Mouse (Mus musculus): ENCODE results near the gene C7. TPM values are rescaled to one million over a fixed set of nuclear protein-coding genes. Genes with fewer than 3 reads are reported as not detected.

C7 gene
- polyA plus RNA-seq (2016; fragmentation: Nextera tagmentation; extraction: Ambion mirVana), result not detected in 2 replicates

DNA sequence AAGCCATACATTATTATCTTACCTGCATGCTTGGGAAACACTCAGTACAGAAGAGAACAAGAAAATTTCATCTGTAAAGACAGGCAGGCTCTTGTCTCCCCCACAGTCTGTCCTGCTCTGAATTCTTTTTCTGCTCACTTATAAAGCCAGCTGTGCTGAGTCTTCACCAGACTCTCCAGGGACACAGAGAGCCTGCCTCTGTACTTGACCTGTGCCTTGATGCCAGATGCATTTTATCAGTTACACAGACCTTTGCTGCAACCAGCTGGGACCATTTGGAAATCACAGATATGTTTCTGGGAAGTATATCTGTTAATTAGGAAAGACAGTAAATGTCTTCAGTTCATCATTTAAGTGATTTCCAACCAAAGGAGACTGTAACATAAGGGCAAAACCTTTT lies at the start of gene C7:
Gene C7 (minus strand): TSS at position 106 of the 400 bp plus-strand sequence.
- Histone ChIP-seq H3K36me3 (no peaks in the 10 kb centered on the region), H3K9me3 (replicated peaks) (no peaks in the 10 kb centered on the region), H3K27me3 (replicated peaks) (no peaks in the 10 kb centered on the region), H3K4me3 (no peak within 1 kb of the TSS), H3K9ac (no peak within 1 kb of the TSS), H3K4me1 (no peaks in the 10 kb centered on the region), H3K27ac (no peak within 1 kb of the TSS), H3K4me2 (no peak within 1 kb of the TSS)
- ATAC-seq, result no peak

- Histone ChIP-seq H3K4me2 (peak overlapping the region; percentile 41), H3K36me3 (peaks cover 7% of the 10 kb centered on the region), H3K27me3 (replicated peaks) (peaks cover 25% of the 10 kb centered on the region), H3K4me1 (peaks cover 47% of the 10 kb centered on the region), H3K9me3 (replicated peaks) (no peaks in the 10 kb centered on the region), H3K27ac (peak overlapping the region; percentile 61), H3K4me3 (no peak overlapping the region), H3K9ac (0 out of 2 replicates have a peak overlapping the region, but pooled peaks have one; percentile 13)
- ATAC-seq, result peak; percentile 57
- 34% methylated on average over 3 of the region's 3 CpGs for WGBS (ENCODE audit: insufficient replicate concordance)
Observed at GRCm38 (mm10) chr15:5112651-5113050, 49.1 kb upstream of the C7 start.

- ATAC-seq, result no peak
- peak overlapping the region; percentile 32; the same call in 1 of the 2 replicates for H3K4me3 ChIP-seq
- peaks cover 22% of the 10 kb centered on the region for H3K4me1 ChIP-seq
- H3K36me3 ChIP-seq, result no peaks in the 10 kb centered on the region
- H3K27ac ChIP-seq, result no peak overlapping the region
- peaks cover 31% of the 10 kb centered on the region for H3K27me3 ChIP-seq (replicated peaks)
- H3K4me2 ChIP-seq, result peak overlapping the region; percentile 60
- 47% methylated on average over 3 of the region's 3 CpGs for WGBS (ENCODE audit: insufficient replicate concordance)
- H3K9ac ChIP-seq, result no peak overlapping the region
- no peaks in the 10 kb centered on the region for H3K9me3 ChIP-seq (replicated peaks)
Observed at GRCm38 (mm10) chr15:5108655-5109040, 45.1 kb upstream of the C7 start.

DNA sequence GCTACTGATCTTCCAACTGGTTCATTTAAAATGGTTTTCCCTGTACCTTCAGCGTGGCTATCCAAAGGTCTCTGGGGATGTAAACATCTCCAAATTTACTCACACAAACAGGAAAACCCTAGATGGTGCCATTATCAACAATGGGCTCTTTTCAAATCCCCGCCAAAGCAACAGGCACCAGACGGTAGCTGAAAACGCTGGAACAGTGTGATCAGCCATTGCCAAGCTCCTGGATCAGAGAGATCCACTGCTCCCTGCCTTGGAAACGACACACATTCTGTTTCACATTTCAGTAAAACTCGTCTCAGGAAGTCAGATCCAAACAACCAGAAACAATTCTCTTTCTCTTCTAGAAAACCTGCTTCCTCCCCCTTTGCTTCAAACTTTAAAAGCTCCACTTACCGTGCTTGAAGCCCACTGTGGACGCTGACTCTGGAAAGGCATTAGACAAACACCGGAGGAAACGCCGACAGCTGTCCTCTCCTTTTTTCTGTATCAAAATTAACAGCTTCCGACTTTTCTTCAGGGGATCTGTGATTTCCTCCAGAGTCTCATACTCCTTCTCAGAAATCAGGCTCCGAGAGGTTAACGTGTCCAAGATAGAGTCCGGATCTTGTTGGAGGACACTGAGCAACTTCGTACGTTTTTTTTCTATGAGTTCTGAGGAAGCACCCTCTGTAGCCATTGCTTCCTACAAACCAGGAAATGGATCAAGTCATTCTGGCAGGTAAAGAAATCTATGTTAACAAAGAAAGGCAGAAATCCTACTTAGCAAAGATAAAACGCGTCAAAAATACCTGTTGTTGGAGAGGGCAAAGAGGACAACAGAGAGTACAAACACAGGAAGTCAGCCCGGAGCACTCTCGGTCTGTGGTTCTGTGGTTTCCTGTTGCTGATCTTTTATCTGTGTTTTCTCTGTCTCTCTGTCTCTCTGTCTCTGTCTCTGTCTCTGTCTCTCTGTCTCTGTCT lies 44.4 kb upstream of the C7 start, which contains the start of gene Card6:
Gene Card6 (minus strand): TSS at position 854 of the 969 bp plus-strand sequence.
- Histone ChIP-seq H3K4me3 (peak within 1 kb of the TSS; percentile 32), H3K9ac (peak within 1 kb of the TSS; percentile 5; the same call in 1 of the 2 replicates), H3K9me3 (replicated peaks) (no peaks in the 10 kb centered on the region), H3K4me2 (peak within 1 kb of the TSS; percentile 60), H3K27ac (no peak within 1 kb of the TSS), H3K4me1 (peaks cover 16% of the 10 kb centered on the region), H3K27me3 (replicated peaks) (peaks cover 31% of the 10 kb centered on the region), H3K36me3 (no peaks in the 10 kb centered on the region)
- ATAC-seq, result no peak
- 11% methylated on average over 21 of the region's 21 CpGs for WGBS (ENCODE audit: insufficient replicate concordance)

GRCm38 (mm10) chr15:5106293-5106692 lies 42.8 kb upstream of the C7 start:
- Histone ChIP-seq H3K27me3 (replicated peaks) (peaks cover 31% of the 10 kb centered on the region), H3K4me1 (peaks cover 7% of the 10 kb centered on the region; the same call in 1 of the 2 replicates), H3K27ac (no peak overlapping the region), H3K9me3 (replicated peaks) (no peaks in the 10 kb centered on the region), H3K4me3 (no peak overlapping the region), H3K4me2 (no peak overlapping the region), H3K36me3 (no peaks in the 10 kb centered on the region), H3K9ac (no peak overlapping the region)
- WGBS (ENCODE audit: insufficient replicate concordance), result 34% methylated on average over 2 of the region's 2 CpGs
- ATAC-seq, result no peak

- peaks cover 7% of the 10 kb centered on the region; the same call in 1 of the 2 replicates for H3K4me1 ChIP-seq
- no peak overlapping the region for H3K27ac ChIP-seq
- no peaks in the 10 kb centered on the region for H3K36me3 ChIP-seq
- no peak overlapping the region for H3K9ac ChIP-seq
- H3K4me3 ChIP-seq, result no peak overlapping the region
- H3K9me3 ChIP-seq (replicated peaks), result no peaks in the 10 kb centered on the region
- 66% methylated on average over 6 of the region's 6 CpGs for WGBS (ENCODE audit: insufficient replicate concordance)
- no peak for ATAC-seq
- peaks cover 31% of the 10 kb centered on the region for H3K27me3 ChIP-seq (replicated peaks)
- H3K4me2 ChIP-seq, result no peak overlapping the region
Observed at GRCm38 (mm10) chr15:5105891-5106290, 42.4 kb upstream of the C7 start.

DNA sequence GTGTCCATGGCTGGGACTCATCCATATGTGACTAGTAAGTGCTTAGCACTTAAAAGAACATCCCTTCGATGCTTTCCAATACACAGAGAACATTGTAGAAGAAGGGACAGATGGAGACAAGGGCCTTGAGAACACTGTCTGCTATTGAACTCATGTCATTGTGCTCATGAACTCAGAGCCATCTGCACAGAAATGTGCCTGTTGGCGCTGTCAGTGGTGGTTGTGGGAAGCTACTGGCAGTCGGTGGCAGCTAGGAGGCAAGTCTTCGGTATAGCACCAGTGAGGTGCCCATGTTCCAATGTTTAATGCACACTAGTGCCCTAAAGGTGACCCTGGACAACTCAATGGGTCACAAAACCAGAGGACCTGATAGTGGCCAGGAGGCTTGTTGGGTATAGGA lies 38.8 kb upstream of the C7 start:
- ATAC-seq, result no peak
- WGBS (ENCODE audit: insufficient replicate concordance), result 69% methylated on average over 4 of the region's 4 CpGs

DNA sequence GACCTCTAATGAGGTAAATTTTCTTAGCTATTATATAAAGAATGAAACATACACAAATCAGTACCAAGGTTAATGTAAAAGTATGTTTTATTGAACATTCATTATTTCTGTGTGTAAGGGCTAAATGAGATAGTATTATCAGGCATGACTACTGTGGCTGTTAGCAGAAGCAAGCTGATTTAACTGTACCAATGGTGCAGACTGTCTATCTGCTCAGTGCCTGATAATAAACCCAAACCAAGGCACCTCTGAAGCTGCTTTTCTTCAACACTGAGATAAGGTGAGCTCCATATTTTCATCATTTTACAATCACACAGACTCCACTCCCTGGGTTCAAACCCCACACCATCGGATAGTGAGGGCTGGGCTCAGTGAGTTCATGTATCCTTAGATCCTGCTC lies 33.8 kb upstream of the C7 start:
- peak; percentile 85 for ATAC-seq
- Histone ChIP-seq H3K36me3 (no peaks in the 10 kb centered on the region), H3K4me2 (no peak overlapping the region), H3K4me1 (peaks cover 6% of the 10 kb centered on the region; the same call in 1 of the 2 replicates), H3K27ac (no peak overlapping the region), H3K27me3 (replicated peaks) (peaks cover 9% of the 10 kb centered on the region; the same call in 1 of the 2 replicates), H3K9me3 (replicated peaks) (no peaks in the 10 kb centered on the region), H3K9ac (no peak overlapping the region), H3K4me3 (no peak overlapping the region)
- WGBS (ENCODE audit: insufficient replicate concordance), result 54% methylated on average over 1 of the region's 1 CpGs

More for the DNA sequence above, 38.8 kb upstream of the C7 start:
- Histone ChIP-seq H3K27ac (no peak overlapping the region), H3K9me3 (replicated peaks) (no peaks in the 10 kb centered on the region), H3K27me3 (replicated peaks) (peaks cover 13% of the 10 kb centered on the region; the same call in 1 of the 2 replicates), H3K4me1 (peaks cover 6% of the 10 kb centered on the region; the same call in 1 of the 2 replicates), H3K4me3 (no peak overlapping the region), H3K9ac (no peak overlapping the region), H3K4me2 (no peak overlapping the region), H3K36me3 (no peaks in the 10 kb centered on the region)

GRCm38 (mm10) chr15:5095534-5096301 lies 32.2 kb upstream of the C7 start:
- ATAC-seq, result no peak
- Histone ChIP-seq H3K9ac (no peak overlapping the region), H3K27ac (no peak overlapping the region), H3K4me1 (peaks cover 6% of the 10 kb centered on the region; the same call in 1 of the 2 replicates), H3K9me3 (replicated peaks) (no peaks in the 10 kb centered on the region), H3K27me3 (replicated peaks) (peaks cover 9% of the 10 kb centered on the region; the same call in 1 of the 2 replicates), H3K36me3 (no peaks in the 10 kb centered on the region), H3K4me3 (no peak overlapping the region), H3K4me2 (no peak overlapping the region)
- WGBS (ENCODE audit: insufficient replicate concordance), result 67% methylated on average over 11 of the region's 11 CpGs

- WGBS (ENCODE audit: insufficient replicate concordance), result 82% methylated on average over 10 of the region's 10 CpGs
- no peak overlapping the region for H3K4me3 ChIP-seq
- no peak overlapping the region for H3K4me2 ChIP-seq
- no peaks in the 10 kb centered on the region for H3K9me3 ChIP-seq (replicated peaks)
- ATAC-seq, result no peak
- no peaks in the 10 kb centered on the region for H3K4me1 ChIP-seq
- no peak overlapping the region for H3K9ac ChIP-seq
- H3K27ac ChIP-seq, result no peak overlapping the region
- no peaks in the 10 kb centered on the region for H3K27me3 ChIP-seq (replicated peaks)
- H3K36me3 ChIP-seq, result no peaks in the 10 kb centered on the region
Observed at GRCm38 (mm10) chr15:5090131-5090530, 26.6 kb upstream of the C7 start.

DNA sequence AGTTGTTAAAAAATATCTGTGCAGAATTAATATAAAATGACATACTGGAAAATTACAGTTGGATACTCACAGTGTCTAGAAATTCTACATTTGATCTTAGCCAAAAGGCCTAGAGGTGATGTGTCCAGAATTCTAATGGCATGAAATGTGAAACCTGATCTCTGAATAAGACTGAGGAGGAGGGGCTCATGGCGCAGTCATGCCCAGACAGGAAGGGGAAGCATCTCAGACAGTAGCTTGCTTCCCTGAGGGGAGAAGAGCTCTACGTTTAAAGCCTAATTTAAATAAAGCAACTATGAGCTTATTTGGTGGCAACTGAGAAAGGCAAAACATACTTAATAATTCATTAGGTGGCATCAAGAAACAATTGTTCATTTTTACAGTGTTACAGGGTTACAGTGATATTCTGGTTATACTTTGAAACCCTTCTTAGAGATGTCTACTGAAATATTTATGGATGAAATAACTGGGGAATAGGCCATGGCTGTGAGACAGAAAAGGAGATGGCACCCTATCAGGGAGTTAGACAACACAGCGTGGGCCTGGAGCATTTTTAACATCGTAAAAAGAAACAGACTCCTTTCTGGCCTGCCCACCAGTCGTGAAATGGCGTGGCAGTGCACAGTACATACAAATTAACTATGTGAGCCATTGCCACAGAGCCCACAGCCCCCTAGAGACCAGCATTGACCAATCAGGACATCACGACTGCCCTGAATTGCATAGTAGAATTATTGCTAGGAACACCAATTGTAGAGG lies 25.5 kb upstream of the C7 start:
- no peak for ATAC-seq
- 57% methylated on average over 7 of the region's 7 CpGs for whole genome bisulfite sequencing (ENCODE audit: insufficient replicate concordance)

More for the DNA sequence above, 25.5 kb upstream of the C7 start:
- Histone ChIP-seq H3K4me3 (no peak overlapping the region), H3K27me3 (replicated peaks) (no peaks in the 10 kb centered on the region), H3K36me3 (no peaks in the 10 kb centered on the region), H3K4me1 (no peaks in the 10 kb centered on the region), H3K9ac (no peak overlapping the region), H3K4me2 (no peak overlapping the region), H3K9me3 (replicated peaks) (no peaks in the 10 kb centered on the region), H3K27ac (no peak overlapping the region)
